Mouse (Mus musculus) brain, embryonic 14.5 days (tissue): ENCODE results near the gene Psmb11.

Experiments used
- CTCF ChIP-seq: fragments of 200-500 bp; IDR thresholded peaks from 2 replicates; pipeline ENCODE4 v1.5.1; 2012; ENCODE audit warnings: inconsistent platforms, mild to moderate bottlenecking, moderate library complexity, borderline replicate concordance; ENCODE audit not compliant: insufficient read depth, insufficient read length; ENCODE audit errors: extremely low read depth
- POLR2A ChIP-seq: fragments of 200-500 bp; IDR thresholded peaks from 2 replicates; pipeline ENCODE4 v1.6.1; 2012; ENCODE audit warnings: mild to moderate bottlenecking, inconsistent platforms, borderline replicate concordance; ENCODE audit not compliant: poor library complexity, insufficient read depth, insufficient read length, severe bottlenecking; ENCODE audit errors: extremely low read depth

- TF ChIP-seq CTCF: no peak
- no peak for TF ChIP-seq POLR2A
Observed at GRCm38 (mm10) chr14:54591056-54591455, 30.2 kb upstream of the Psmb11 start.
